In genomic region chr19:21175426-21175831, GRCm38 (mm10) we compare ENCODE assay signal across 10 mouse cellular contexts.
DNase-seq lines count a peak whose midpoint lies in the region; ATAC-seq lines count a peak whose summit lies in the region.
"Had no signal": no experiment of that assay in that cellular context is flagged by ENCODE, and none has a peak within 500 bp of the region (broad histone marks: within the 10 kb centered on the region; RNA-seq: fewer than 3 reads in every experiment).

No protein-coding gene starts in this region.

- no peaks in the 10 kb centered on the region for H3K27me3 ChIP-seq in heart, embryonic 10.5 days (ENCODE audit: insufficient read depth, poor library complexity, severe bottlenecking)
- H3K27me3 ChIP-seq in neural tube, embryonic 12.5 days (replicated peaks) = no peaks in the 10 kb centered on the region
- no peaks in the 10 kb centered on the region for H3K27me3 ChIP-seq in neural tube, embryonic 15.5 days (replicated peaks)

- H3K27ac ChIP-seq in heart, embryonic 10.5 days = no peak overlapping the region
- H3K27ac ChIP-seq in neural tube, embryonic 12.5 days = no peak overlapping the region
- H3K27ac ChIP-seq in neural tube, embryonic 15.5 days (replicated peaks) = no peak overlapping the region

- H3K36me3 ChIP-seq in heart, embryonic 10.5 days = no peaks in the 10 kb centered on the region
- H3K36me3 ChIP-seq in neural tube, embryonic 12.5 days = no peaks in the 10 kb centered on the region
- H3K36me3 ChIP-seq in neural tube, embryonic 15.5 days = no peaks in the 10 kb centered on the region

- no peak overlapping the region for H3K4me2 ChIP-seq in neural tube, embryonic 12.5 days (replicated peaks)
- H3K4me2 ChIP-seq in neural tube, embryonic 15.5 days = no peak overlapping the region

- peak; percentile 96 for DNase-seq in heart, adult 11 months
- DNase-seq in heart, embryonic 10.5 days (ENCODE audit: low spot score) = no peak
- DNase-seq in heart, postnatal 25 days (ENCODE audit: low spot score) = peak; percentile 4
- peak; percentile 23 for DNase-seq in thymus, postnatal 25 days
- no peak for DNase-seq in urinary bladder, postnatal 25 days (ENCODE audit: low spot score)
- DNase-seq in ovary, postnatal 36 days (ENCODE audit: low spot score) = no peak

- WGBS in heart, embryonic 10.5 days = 61% methylated on average over 3 of the region's 3 CpGs
- 82% methylated on average over 3 of the region's 3 CpGs for WGBS in neural tube, embryonic 12.5 days
- 71% methylated on average over 3 of the region's 3 CpGs for WGBS in neural tube, embryonic 15.5 days

- H3K9ac ChIP-seq in neural tube, embryonic 12.5 days = no peak overlapping the region
- H3K9ac ChIP-seq in neural tube, embryonic 15.5 days (replicated peaks) = no peak overlapping the region

- intact Hi-C loops in heart, postnatal 25 days (cut with DNase I) = loop anchor here (5.0 to 10.0 kb wide), 2 partner anchors 89 to 138 kb away; no protein-coding TSS in a partner anchor

- H3K9me3 ChIP-seq in heart, embryonic 10.5 days = no peaks in the 10 kb centered on the region
- no peaks in the 10 kb centered on the region for H3K9me3 ChIP-seq in neural tube, embryonic 12.5 days
- no peaks in the 10 kb centered on the region for H3K9me3 ChIP-seq in neural tube, embryonic 15.5 days (replicated peaks)

- no peaks in the 10 kb centered on the region; the same call in 1 of the 2 replicates for H3K4me1 ChIP-seq in heart, embryonic 10.5 days
- peaks cover 5% of the 10 kb centered on the region; the same call in 1 of the 2 replicates for H3K4me1 ChIP-seq in neural tube, embryonic 12.5 days
- no peaks in the 10 kb centered on the region for H3K4me1 ChIP-seq in neural tube, embryonic 15.5 days

- no peak overlapping the region for H3K4me3 ChIP-seq in heart, embryonic 10.5 days
- H3K4me3 ChIP-seq in neural tube, embryonic 12.5 days = no peak overlapping the region
- no peak overlapping the region for H3K4me3 ChIP-seq in neural tube, embryonic 15.5 days (replicated peaks)

- peak; percentile 27; the same call in 1 of the 2 replicates for ATAC-seq in neural tube, embryonic 12.5 days (ENCODE audit: low FRiP score, low read depth)
- ATAC-seq in neural tube, embryonic 15.5 days (ENCODE audit: low FRiP score) = no peak
- ATAC-seq: CD4-positive, CD25-positive, alpha-beta regulatory T cell, adult 4 months; inflammation-experienced regulatory T-cells, adult 6 months had no signal

Comparison
In these comparisons a context has a peak if more than half of its experiments do, and no peak if none do; other contexts are left out.
1. DNase-seq: peak in heart, adult 11 months (single experiment), heart, postnatal 25 days (single experiment) and thymus, postnatal 25 days (single experiment); none in heart, embryonic 10.5 days (single experiment), urinary bladder, postnatal 25 days (single experiment) and ovary, postnatal 36 days (single experiment).